Mouse (Mus musculus): ENCODE measurements around the gene Kcnq1.

The Kcnq1 gene

GRCm38 (mm10) chr7:143364969-143365839 is 259.0 kb downstream of the Kcnq1 start:
- DNase-seq (ENCODE audit: low spot score): no peak

GRCm38 (mm10) chr7:143367366-143368266 is 261.5 kb downstream of the Kcnq1 start:
- no peak for DNase-seq (ENCODE audit: low spot score)

- DNase-seq (ENCODE audit: low spot score): no peak
Measured at GRCm38 (mm10) chr7:143368267-143368643, 262.1 kb downstream of the Kcnq1 start.

GRCm38 (mm10) chr7:143371336-143371735 is 265.2 kb downstream of the Kcnq1 start:
- no peak for DNase-seq (ENCODE audit: low spot score)

- no peak for DNase-seq (ENCODE audit: low spot score)
Measured at GRCm38 (mm10) chr7:143373265-143373664, 267.1 kb downstream of the Kcnq1 start.

GRCm38 (mm10) chr7:143375945-143376344 is 269.8 kb downstream of the Kcnq1 start:
- no peak for DNase-seq (ENCODE audit: low spot score)

- DNase-seq (ENCODE audit: low spot score): no peak
Measured at GRCm38 (mm10) chr7:143380466-143381073, 274.4 kb downstream of the Kcnq1 start.

- DNase-seq (ENCODE audit: low spot score): no peak
Measured at GRCm38 (mm10) chr7:143386632-143387031, 280.5 kb downstream of the Kcnq1 start.

- DNase-seq (ENCODE audit: low spot score): no peak
Measured at GRCm38 (mm10) chr7:143388783-143389695, 282.9 kb downstream of the Kcnq1 start.

GRCm38 (mm10) chr7:143389860-143390259 is 283.7 kb downstream of the Kcnq1 start:
- no peak for DNase-seq (ENCODE audit: low spot score)

GRCm38 (mm10) chr7:143390277-143390948 is 284.3 kb downstream of the Kcnq1 start:
- no peak for DNase-seq (ENCODE audit: low spot score)

GRCm38 (mm10) chr7:143395113-143395563 is 289.0 kb downstream of the Kcnq1 start:
- DNase-seq (ENCODE audit: low spot score): no peak

- no peak for DNase-seq (ENCODE audit: low spot score)
Measured at GRCm38 (mm10) chr7:143399756-143400155, 293.6 kb downstream of the Kcnq1 start.

GRCm38 (mm10) chr7:143400599-143400998 is 294.4 kb downstream of the Kcnq1 start:
- no peak for DNase-seq (ENCODE audit: low spot score)

GRCm38 (mm10) chr7:143401429-143402016 is 295.4 kb downstream of the Kcnq1 start:
- DNase-seq (ENCODE audit: low spot score): no peak

- no peak for DNase-seq (ENCODE audit: low spot score)
Measured at GRCm38 (mm10) chr7:143404296-143404695, 298.1 kb downstream of the Kcnq1 start.

- no peak for DNase-seq (ENCODE audit: low spot score)
Measured at GRCm38 (mm10) chr7:143407931-143408501, 301.9 kb downstream of the Kcnq1 start.

- no peak for DNase-seq (ENCODE audit: low spot score)
Measured at GRCm38 (mm10) chr7:143408615-143409021, 302.5 kb downstream of the Kcnq1 start.

GRCm38 (mm10) chr7:143412606-143413005 is 306.4 kb downstream of the Kcnq1 start:
- no peak for DNase-seq (ENCODE audit: low spot score)

- DNase-seq (ENCODE audit: low spot score): no peak
Measured at GRCm38 (mm10) chr7:143415070-143415469, 308.9 kb downstream of the Kcnq1 start.

All from T-cell, adult 2 months (primary cell).